Mouse (Mus musculus): ENCODE results near the gene P4ha3.

GRCm38 (mm10) chr7:100281596-100281995 lies 3.7 kb upstream of the P4ha3 start:
- no peak for TF ChIP-seq CTCF (IDR thresholded peaks at IDR 0.05; ENCODE audit: borderline replicate concordance, control insufficient read depth, extremely low read depth, insufficient read depth, low read length, poor library complexity)
- TF ChIP-seq POLR2A (IDR thresholded peaks at IDR 0.05; ENCODE audit: control insufficient read depth, extremely low read depth, insufficient read depth, low read length, poor library complexity) = no peak
